Mouse (Mus musculus) spleen, adult 2 months (tissue): ENCODE results near the gene Txndc9. TPM values are rescaled to one million over a fixed set of nuclear protein-coding genes. Genes with fewer than 3 reads are reported as not detected.

Experiments
- DNase-seq, 2 experiments: peaks; one replicate each; pipeline versions ENCODE4 v3.0.0 to v3.0.0-alpha.2; 2012 to 2021; ENCODE audit warnings: low spot score in 2 of 2, low read depth in 1 of 2
- H3K27ac ChIP-seq: fragments of 200-500 bp; 2 replicates; pipeline ENCODE4 v1.5.1; 2012; ENCODE audit warnings: low read length, inconsistent platforms; ENCODE audit not compliant: insufficient read depth
- H3K27me3 ChIP-seq: fragments of 200-500 bp; 2 replicates; pipeline ENCODE4 v1.6.1; 2012; ENCODE audit warnings: mild to moderate bottlenecking, moderate library complexity, low read length, inconsistent platforms; ENCODE audit not compliant: control insufficient read depth, insufficient read depth
- H3K36me3 ChIP-seq: fragments of 200-500 bp; 2 replicates; pipeline ENCODE4 v1.6.1; 2012; ENCODE audit warnings: mild to moderate bottlenecking, low read length, inconsistent platforms; ENCODE audit not compliant: control insufficient read depth, insufficient read depth
- H3K4me1 ChIP-seq: fragments of 200-500 bp; 2 replicates; pipeline ENCODE4 v1.6.1; 2011; ENCODE audit warnings: inconsistent platforms; ENCODE audit not compliant: control insufficient read depth, insufficient read depth, insufficient read length
- H3K4me3 ChIP-seq: fragments of 200-500 bp; 2 replicates; pipeline ENCODE4 v1.5.1; 2011; ENCODE audit warnings: mild to moderate bottlenecking, inconsistent platforms; ENCODE audit not compliant: insufficient read depth, insufficient read length; ENCODE audit errors: extremely low read depth
- CTCF ChIP-seq: fragments of 200-500 bp; IDR thresholded peaks from 2 replicates; pipeline ENCODE4 v1.5.1; 2011; ENCODE audit warnings: mild to moderate bottlenecking, inconsistent platforms; ENCODE audit not compliant: insufficient read depth, insufficient read length, insufficient replicate concordance; ENCODE audit errors: extremely low read depth
- POLR2A ChIP-seq: fragments of 200-500 bp; IDR thresholded peaks from 2 replicates; pipeline ENCODE4 v1.6.1; 2011; ENCODE audit warnings: low read depth, low read length, inconsistent platforms
- WGBS: fragments of 180-500 bp; shearing (Covaris S2); methylation state at CpG from one replicate; pipeline ENCODE4 v1.1.7; 2018; 5-methylcytosine and 5-hydroxymethylcytosine counted together
- polyA plus RNA-seq: library from polyadenylated mRNA; depleted of rRNA; stranded (reverse); fragments of >200 nt; gene quantifications from 2 replicates; pipeline ENCODE4 v1.2.3, GENCODE M21; 2012; rRNA removed

The Txndc9 gene
- polyA plus RNA-seq, 1 experiment, result 4.9 TPM

DNA sequence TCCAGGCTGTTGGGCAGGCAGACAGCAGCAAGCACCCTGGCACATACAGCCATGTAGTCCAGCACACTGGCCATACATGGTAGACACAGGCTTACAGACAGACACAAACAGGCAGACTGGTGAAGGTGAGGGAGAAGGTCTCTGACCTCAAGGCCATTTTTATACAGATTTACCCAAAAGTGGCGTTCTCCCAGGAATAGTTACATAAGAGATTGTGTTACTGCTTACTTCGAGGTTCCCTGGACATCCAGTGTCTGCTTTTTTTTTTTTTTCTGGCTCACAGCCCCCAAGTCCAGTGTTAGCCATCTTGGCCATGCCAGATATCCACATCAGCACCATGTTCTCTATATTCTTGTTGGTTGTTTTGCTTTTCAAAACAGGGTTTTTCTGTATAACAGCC lies 39.2 kb downstream of the Txndc9 start:
- TF ChIP-seq CTCF (no peak), POLR2A (no peak)
- H3K4me3 ChIP-seq, result no peak overlapping the region
- 81% methylated on average over 2 of the region's 2 CpGs for WGBS
- H3K4me1 ChIP-seq, result no peaks in the 10 kb centered on the region
- DNase-seq, result no peak
- no peaks in the 10 kb centered on the region for H3K27me3 ChIP-seq
- no peak overlapping the region for H3K27ac ChIP-seq
- H3K36me3 ChIP-seq, result no peaks in the 10 kb centered on the region

DNA sequence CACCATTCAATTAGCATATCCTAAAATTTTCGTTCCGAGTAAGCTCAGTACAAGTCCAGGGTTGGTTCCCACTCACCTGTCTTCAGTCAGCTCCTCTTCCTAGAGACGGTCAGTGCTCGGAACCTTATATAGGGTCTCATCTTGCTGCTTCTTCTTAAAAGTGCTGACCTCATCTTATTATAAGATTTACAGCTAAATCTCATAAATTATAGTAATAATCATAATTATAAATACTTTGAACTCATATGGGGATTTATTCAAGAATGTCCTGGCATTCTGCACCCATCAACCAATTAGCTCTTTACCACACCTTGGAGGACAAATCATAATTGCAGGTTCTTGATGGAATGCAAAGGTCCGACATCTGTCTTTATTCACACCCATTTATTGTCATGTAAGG lies 40.0 kb downstream of the Txndc9 start, which contains the start of gene Lyg1:
TSS of gene Lyg1 (minus strand) at position 101 of the 400 bp plus-strand sequence.
- no peak within 1 kb of the TSS for H3K27ac ChIP-seq
- H3K4me1 ChIP-seq, result no peaks in the 10 kb centered on the region
- H3K36me3 ChIP-seq, result no peaks in the 10 kb centered on the region
- WGBS, result 93% methylated on average over 5 of the region's 5 CpGs
- H3K4me3 ChIP-seq, result no peak within 1 kb of the TSS
- TF ChIP-seq CTCF, result no peak
- TF ChIP-seq POLR2A, result no peak
- no peaks in the 10 kb centered on the region for H3K27me3 ChIP-seq
- DNase-seq, result no peak

DNA sequence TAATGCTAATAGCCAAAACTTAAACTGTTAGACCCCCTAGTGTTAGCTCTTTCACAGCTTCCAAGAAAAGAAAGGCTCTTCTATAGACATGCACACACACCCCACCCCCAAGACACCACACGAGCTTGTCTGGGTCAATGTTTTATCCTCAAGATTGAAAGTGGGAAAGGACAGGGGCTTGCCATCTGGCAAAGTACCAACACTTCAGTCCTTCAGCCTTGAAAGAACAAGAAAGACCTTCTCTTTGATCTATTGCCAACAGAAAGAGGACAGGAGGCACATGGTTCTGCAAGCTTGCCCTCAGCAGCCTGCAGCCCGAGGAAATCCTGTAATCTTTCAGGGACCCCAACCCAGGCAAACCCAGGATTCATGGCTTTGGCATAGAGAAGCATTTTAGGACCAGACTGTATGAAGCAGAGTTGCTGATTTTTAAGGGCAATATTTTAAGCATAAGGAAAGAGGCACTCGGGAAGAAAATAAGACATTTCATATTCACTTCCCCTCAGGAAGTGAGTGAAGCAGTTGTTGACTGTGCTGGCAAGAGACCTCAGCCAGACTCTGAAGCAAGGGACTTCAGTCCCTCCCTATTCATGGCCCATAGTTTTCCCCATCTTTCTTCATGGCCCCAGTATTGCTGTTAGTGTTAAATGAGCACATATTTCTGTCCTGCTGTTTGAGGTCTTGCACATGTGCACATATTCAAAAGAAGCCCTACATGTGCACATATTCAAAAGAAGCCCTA lies 40.8 kb downstream of the Txndc9 start:
- Histone ChIP-seq H3K27me3 (no peaks in the 10 kb centered on the region), H3K4me1 (no peaks in the 10 kb centered on the region), H3K36me3 (no peaks in the 10 kb centered on the region), H3K4me3 (no peak overlapping the region), H3K27ac (no peak overlapping the region)
- WGBS, result 13% methylated on average over 3 of the region's 3 CpGs
- no peak for DNase-seq
- TF ChIP-seq POLR2A, result no peak
- TF ChIP-seq CTCF, result no peak

- WGBS, result 88% methylated on average over 2 of the region's 2 CpGs
- no peak overlapping the region for H3K27ac ChIP-seq
- TF ChIP-seq POLR2A, result no peak
- no peak for TF ChIP-seq CTCF
- no peak for DNase-seq
- no peaks in the 10 kb centered on the region for H3K4me1 ChIP-seq
- H3K36me3 ChIP-seq, result no peaks in the 10 kb centered on the region
- H3K4me3 ChIP-seq, result no peak overlapping the region
- H3K27me3 ChIP-seq, result no peaks in the 10 kb centered on the region
These were observed 42.4 kb downstream of the Txndc9 start for GRCm38 (mm10) chr1:37955251-37955650.

GRCm38 (mm10) chr1:37954786-37955185 lies 42.9 kb downstream of the Txndc9 start:
- no peak for TF ChIP-seq CTCF
- TF ChIP-seq POLR2A, result no peak
- no peaks in the 10 kb centered on the region for H3K36me3 ChIP-seq
- H3K4me3 ChIP-seq, result no peak overlapping the region
- WGBS, result 83% methylated on average over 7 of the region's 7 CpGs
- no peak for DNase-seq
- H3K27ac ChIP-seq, result no peak overlapping the region
- H3K4me1 ChIP-seq, result no peaks in the 10 kb centered on the region
- no peaks in the 10 kb centered on the region for H3K27me3 ChIP-seq

DNA sequence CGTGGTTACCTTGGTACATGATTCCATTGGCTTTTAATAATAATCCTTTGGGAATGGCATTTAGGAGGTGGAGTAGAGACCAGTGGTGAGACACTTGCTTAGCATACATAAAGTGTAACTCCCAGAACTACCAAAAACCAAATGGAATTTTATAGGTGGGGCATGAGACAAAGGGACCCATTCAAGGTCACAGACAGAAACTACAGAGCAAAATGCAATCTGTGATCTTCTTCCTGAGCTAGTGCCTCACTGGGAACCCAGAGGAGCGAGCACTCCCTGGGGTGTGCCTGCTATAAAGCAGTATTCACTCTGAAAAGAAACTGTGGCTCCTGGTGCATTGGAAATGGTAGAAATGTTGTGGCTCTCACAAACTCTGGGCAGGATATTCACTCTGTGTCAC lies 48.8 kb downstream of the Txndc9 start:
- 75% methylated on average over 2 of the region's 2 CpGs for WGBS

More for the DNA sequence above, 48.8 kb downstream of the Txndc9 start:
- Histone ChIP-seq H3K4me1 (no peaks in the 10 kb centered on the region), H3K27me3 (no peaks in the 10 kb centered on the region), H3K36me3 (no peaks in the 10 kb centered on the region), H3K4me3 (no peak overlapping the region), H3K27ac (no peak overlapping the region)
- no peak for TF ChIP-seq POLR2A
- no peak for TF ChIP-seq CTCF
- no peak for DNase-seq

Other genes with a start within 250 kb of the Txndc9 start
- 0.35 and 0.38 TPM in 2 replicates for gene Tsga10, start 131.5 kb downstream of the Txndc9 start, polyA plus RNA-seq
- gene Lipt1, start 126.2 kb downstream of the Txndc9 start, polyA plus RNA-seq, result 0.58 and 0.80 TPM in 2 replicates
- 5.6 TPM in 2 replicates for gene Mitd1, start 107.5 kb downstream of the Txndc9 start, polyA plus RNA-seq
- 18.2 and 22.6 TPM in 2 replicates for gene Mrpl30, start 107.4 kb downstream of the Txndc9 start, polyA plus RNA-seq
- gene Lyg2, start 81.4 kb downstream of the Txndc9 start, polyA plus RNA-seq, result not detected in 2 replicates
- not detected in 2 replicates for gene Lyg1, start 40.1 kb downstream of the Txndc9 start, polyA plus RNA-seq
- gene Eif5b, start 117 bp upstream of the Txndc9 start, polyA plus RNA-seq, result 2.2 and 4.0 TPM in 2 replicates
- 7.4 and 7.8 TPM in 2 replicates for gene Rev1, start 131.9 kb upstream of the Txndc9 start, polyA plus RNA-seq